Mouse (Mus musculus) forebrain, embryonic 13.5 days (tissue): ENCODE measurements around the gene Cryab. TPM values are rescaled to one million over a fixed set of nuclear protein-coding genes. Genes with fewer than 3 reads are reported as not detected.

Experiments used
- ATAC-seq: fragments of 200-750 bp; cut with Nextera tagmentation; 2 replicates; pipeline ENCODE4 v1.8.0; 2017
- H3K27ac ChIP-seq: fragments of 300-500 bp; sonication (generic); 2 replicates; pipeline ENCODE4 v1.5.1; 2015; ENCODE audit warnings: inconsistent platforms, mild to moderate bottlenecking, moderate library complexity
- H3K27me3 ChIP-seq: fragments of 300-500 bp; sonication (generic); 2 replicates; pipeline ENCODE4 v1.6.1; 2015; ENCODE audit warnings: mild to moderate bottlenecking, inconsistent platforms
- H3K36me3 ChIP-seq: fragments of 300-500 bp; sonication (generic); 2 replicates; pipeline ENCODE4 v1.6.1; 2015; ENCODE audit warnings: mild to moderate bottlenecking, inconsistent platforms; ENCODE audit not compliant: poor library complexity, severe bottlenecking
- H3K4me1 ChIP-seq: fragments of 300-500 bp; sonication (generic); 2 replicates; pipeline ENCODE4 v1.6.1; 2015; ENCODE audit warnings: inconsistent platforms
- H3K4me2 ChIP-seq: fragments of 300-500 bp; sonication (generic); 2 replicates; pipeline ENCODE4 v1.6.1; 2015; ENCODE audit warnings: inconsistent platforms, mild to moderate bottlenecking, moderate library complexity
- H3K4me3 ChIP-seq: fragments of 300-500 bp; sonication (generic); 2 replicates; pipeline ENCODE4 v1.5.1; 2015; ENCODE audit warnings: mild to moderate bottlenecking, inconsistent platforms
- H3K9ac ChIP-seq: fragments of 300-500 bp; sonication (generic); 2 replicates; pipeline ENCODE4 v1.6.1; 2015; ENCODE audit warnings: mild to moderate bottlenecking, inconsistent platforms
- H3K9me3 ChIP-seq: fragments of 300-500 bp; sonication (generic); replicated peaks from 2 replicates; pipeline ENCODE4 v1.6.1; 2016; ENCODE audit warnings: inconsistent platforms
- WGBS: fragments of 180-500 bp; shearing (Covaris S2); methylation state at CpG from one replicate; pipeline ENCODE4 v1.1.7; 2015; 5-methylcytosine and 5-hydroxymethylcytosine counted together
- polyA plus RNA-seq: library from polyadenylated mRNA; unstranded; fragments of >200 nt; fragmentation: Nextera tagmentation; extraction: Ambion mirVana; gene quantifications from 2 replicates; pipeline ENCODE4 v1.2.1, GENCODE M21; 2015

Cryab gene
- polyA plus RNA-seq: 4.7 and 6.5 TPM in 2 replicates

DNA sequence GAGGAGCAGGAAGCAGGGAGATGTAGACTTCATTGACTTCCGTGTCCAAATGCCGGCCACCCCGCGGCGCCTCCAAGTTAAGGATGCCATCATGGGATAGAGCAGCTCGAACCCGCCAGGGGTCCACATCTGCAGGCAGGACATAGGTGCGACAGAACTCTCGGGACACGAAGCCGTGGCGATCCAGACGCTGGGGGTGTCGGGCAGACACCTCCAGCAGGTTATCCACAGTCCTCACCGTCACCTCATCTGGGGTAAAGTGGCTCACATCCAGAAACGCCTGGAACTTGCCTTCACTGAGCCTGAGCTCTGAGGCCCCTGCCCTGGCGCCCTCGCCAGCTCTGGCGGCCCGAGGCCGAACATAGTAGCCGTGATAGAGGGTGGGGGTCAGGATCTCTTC, at the start of gene Cryab:
TSS of gene Cryab (plus strand) at position 3 of the 400 bp plus-strand sequence.
- H3K36me3 ChIP-seq: no peaks in the 10 kb centered on the region
- H3K27ac ChIP-seq: no peak within 1 kb of the TSS
- H3K27me3 ChIP-seq: peaks cover 7% of the 10 kb centered on the region; the same call in 1 of the 2 replicates
- H3K4me3 ChIP-seq: no peak within 1 kb of the TSS
- no peak within 1 kb of the TSS for H3K4me2 ChIP-seq
- peaks cover 8% of the 10 kb centered on the region; the same call in 1 of the 2 replicates for H3K4me1 ChIP-seq
- ATAC-seq: no peak
- H3K9ac ChIP-seq: no peak within 1 kb of the TSS
- 77% methylated on average over 22 of the region's 22 CpGs for WGBS
- H3K9me3 ChIP-seq: no peaks in the 10 kb centered on the region

GRCm38 (mm10) chr9:50704907-50705306, 46.2 kb upstream of the Cryab start:
- H3K4me3 ChIP-seq: no peak overlapping the region
- no peak for ATAC-seq
- 35% methylated on average over 6 of the region's 6 CpGs for WGBS
- H3K4me2 ChIP-seq: no peak overlapping the region
- no peak overlapping the region for H3K9ac ChIP-seq
- peaks cover 7% of the 10 kb centered on the region; the same call in 1 of the 2 replicates for H3K27me3 ChIP-seq
- H3K9me3 ChIP-seq: no peaks in the 10 kb centered on the region
- H3K36me3 ChIP-seq: peaks cover 6% of the 10 kb centered on the region; the same call in 1 of the 2 replicates
- H3K4me1 ChIP-seq: no peaks in the 10 kb centered on the region
- H3K27ac ChIP-seq: no peak overlapping the region

DNA sequence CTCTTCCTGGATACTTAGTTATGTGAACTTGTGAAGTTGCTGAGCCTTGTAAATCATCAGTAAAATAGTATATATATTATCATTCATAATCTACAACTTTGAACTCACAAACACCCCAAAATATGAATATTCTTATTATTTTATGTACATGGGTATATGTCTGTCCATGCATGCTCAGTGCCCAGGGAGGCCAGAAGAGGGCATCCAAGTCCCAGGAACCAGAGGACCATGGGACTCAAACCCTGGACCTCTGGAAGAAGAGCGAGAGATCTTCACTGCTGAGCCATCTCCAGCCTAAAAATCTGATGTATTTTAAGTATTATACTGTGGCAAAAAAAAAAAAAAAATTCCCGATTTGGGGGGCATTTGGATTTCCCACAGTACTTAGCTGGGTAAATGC, 42.0 kb upstream of the Cryab start:
- H3K9me3 ChIP-seq: no peaks in the 10 kb centered on the region
- no peaks in the 10 kb centered on the region for H3K27me3 ChIP-seq
- H3K36me3 ChIP-seq: peaks cover 10% of the 10 kb centered on the region; the same call in 1 of the 2 replicates
- H3K4me1 ChIP-seq: no peaks in the 10 kb centered on the region
- H3K9ac ChIP-seq: no peak overlapping the region
- no peak overlapping the region for H3K4me3 ChIP-seq
- no peak overlapping the region for H3K4me2 ChIP-seq
- ATAC-seq: no peak
- no peak overlapping the region for H3K27ac ChIP-seq
- WGBS: 26% methylated on average over 2 of the region's 2 CpGs

DNA sequence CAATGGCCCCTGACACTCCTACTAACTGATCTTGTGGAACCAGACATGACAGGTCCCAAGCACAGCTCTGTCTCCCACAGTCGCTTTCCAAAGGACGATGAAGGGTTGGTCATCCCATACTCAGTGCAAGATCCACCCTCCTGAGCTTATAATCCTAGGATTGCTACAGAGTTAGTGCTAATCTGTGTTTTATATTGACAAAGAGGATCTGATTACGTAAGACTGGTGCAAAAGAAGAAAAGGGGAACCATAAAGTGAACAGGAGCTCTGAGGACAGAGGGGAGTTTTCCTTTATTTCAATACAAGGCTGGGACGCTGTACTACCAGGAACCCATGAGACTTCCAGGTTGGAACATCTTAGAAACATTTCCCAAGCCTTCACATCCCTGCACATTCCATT, 39.8 kb upstream of the Cryab start:
- ATAC-seq: no peak
- Histone ChIP-seq H3K4me1 (no peaks in the 10 kb centered on the region), H3K9ac (no peak overlapping the region), H3K27ac (no peak overlapping the region), H3K4me3 (no peak overlapping the region), H3K9me3 (no peaks in the 10 kb centered on the region), H3K36me3 (peaks cover 10% of the 10 kb centered on the region), H3K4me2 (no peak overlapping the region), H3K27me3 (no peaks in the 10 kb centered on the region)
- 86% methylated on average over 4 of the region's 4 CpGs for WGBS

DNA sequence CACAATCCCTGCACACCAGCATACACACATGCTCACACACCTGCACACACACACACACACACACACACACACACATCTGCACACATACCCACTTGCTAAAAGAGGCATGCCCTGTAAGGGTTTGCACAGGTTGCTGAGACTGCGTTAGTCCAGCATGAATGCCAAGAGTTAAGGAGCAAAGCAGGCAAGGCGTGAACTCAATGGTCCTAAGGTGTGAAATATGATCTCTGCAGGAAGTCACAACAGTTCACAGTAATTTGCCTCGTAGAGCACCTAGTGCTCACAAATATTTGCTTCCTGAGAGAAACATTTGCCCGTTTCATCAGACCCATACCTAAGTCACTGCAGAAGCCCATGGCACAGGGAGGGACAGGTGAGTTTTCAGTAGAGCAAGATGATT, 36.9 kb upstream of the Cryab start:
- WGBS: 67% methylated on average over 4 of the region's 4 CpGs
- no peak for ATAC-seq

GRCm38 (mm10) chr9:50718878-50719277, 32.2 kb upstream of the Cryab start:
- no peak for ATAC-seq
- Histone ChIP-seq H3K27me3 (no peaks in the 10 kb centered on the region), H3K36me3 (peaks cover 8% of the 10 kb centered on the region; the same call in 1 of the 2 replicates), H3K27ac (no peak overlapping the region), H3K9ac (no peak overlapping the region), H3K9me3 (no peaks in the 10 kb centered on the region; the same call in 1 of the 2 replicates), H3K4me3 (no peak overlapping the region), H3K4me1 (peaks cover 25% of the 10 kb centered on the region), H3K4me2 (no peak overlapping the region)
- 82% methylated on average over 4 of the region's 4 CpGs for WGBS

More for the DNA sequence above, 36.9 kb upstream of the Cryab start:
- Histone ChIP-seq H3K36me3 (peaks cover 15% of the 10 kb centered on the region), H3K27me3 (no peaks in the 10 kb centered on the region), H3K4me3 (no peak overlapping the region), H3K9ac (no peak overlapping the region), H3K27ac (no peak overlapping the region), H3K4me2 (no peak overlapping the region), H3K4me1 (no peaks in the 10 kb centered on the region), H3K9me3 (no peaks in the 10 kb centered on the region)

DNA sequence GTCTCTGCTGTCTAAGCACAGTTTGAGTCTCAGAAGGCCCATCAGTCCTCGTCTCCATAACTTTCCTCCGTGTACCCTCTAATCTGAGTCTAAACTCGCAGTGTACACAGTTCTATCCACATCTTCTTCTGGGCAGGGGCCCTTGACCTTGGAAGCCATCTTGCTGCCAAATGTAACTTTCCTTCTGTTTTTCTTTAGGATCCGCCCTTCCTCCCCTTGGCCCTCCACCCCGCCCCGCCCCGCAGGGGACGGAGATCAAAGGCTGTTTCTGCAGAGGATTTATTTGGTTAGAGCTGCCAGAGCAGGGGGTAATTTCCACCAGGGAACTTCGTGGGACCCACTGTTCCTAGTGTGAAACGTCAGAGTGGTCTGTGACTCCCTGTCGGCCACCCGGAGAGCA, 30.1 kb upstream of the Cryab start:
- H3K9ac ChIP-seq: no peak overlapping the region
- H3K4me2 ChIP-seq: no peak overlapping the region
- WGBS: 52% methylated on average over 12 of the region's 12 CpGs
- peaks cover 8% of the 10 kb centered on the region; the same call in 1 of the 2 replicates for H3K36me3 ChIP-seq
- H3K4me1 ChIP-seq: peaks cover 46% of the 10 kb centered on the region
- no peak overlapping the region for H3K4me3 ChIP-seq
- no peaks in the 10 kb centered on the region; the same call in 1 of the 2 replicates for H3K9me3 ChIP-seq
- ATAC-seq: no peak
- no peak overlapping the region for H3K27ac ChIP-seq
- H3K27me3 ChIP-seq: no peaks in the 10 kb centered on the region

DNA sequence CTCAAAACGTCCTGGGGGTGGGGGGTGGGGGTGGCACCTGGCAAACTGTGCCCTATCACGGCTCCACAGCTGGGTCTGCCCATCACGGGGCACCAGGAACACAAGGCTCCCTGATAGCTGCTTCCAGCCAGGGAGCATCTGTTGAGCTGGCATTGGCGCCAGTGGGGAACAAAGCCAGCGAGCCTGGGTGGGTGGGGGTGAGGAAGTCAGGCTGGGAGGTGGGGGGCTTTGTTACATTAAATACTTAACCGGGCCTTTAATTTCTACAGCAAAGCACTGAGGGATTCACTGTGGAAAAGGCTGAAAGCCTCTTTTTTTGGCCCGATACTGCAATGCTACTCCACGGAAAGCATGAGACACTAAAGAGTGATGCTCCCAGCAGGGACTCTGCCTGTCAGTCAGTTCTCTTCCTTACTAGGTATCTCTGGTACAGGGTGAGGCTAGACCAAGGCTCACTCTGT, 28.6 kb upstream of the Cryab start:
- H3K27me3 ChIP-seq: no peaks in the 10 kb centered on the region
- 48% methylated on average over 8 of the region's 8 CpGs for WGBS
- H3K4me1 ChIP-seq: peaks cover 61% of the 10 kb centered on the region
- peak; percentile 59 for ATAC-seq
- no peak overlapping the region for H3K9ac ChIP-seq
- no peak overlapping the region for H3K4me3 ChIP-seq
- H3K9me3 ChIP-seq: no peaks in the 10 kb centered on the region; the same call in 1 of the 2 replicates
- peak overlapping the region; percentile 70 for H3K27ac ChIP-seq
- peak overlapping the region; percentile 36; the same call in 1 of the 2 replicates for H3K4me2 ChIP-seq
- 0 out of 2 replicates have a peak, but pooled peaks cover 5% of the 10 kb centered on the region for H3K36me3 ChIP-seq

GRCm38 (mm10) chr9:50723406-50723805, 27.7 kb upstream of the Cryab start:
- WGBS: 49% methylated on average over 7 of the region's 7 CpGs
- no peak for ATAC-seq
- Histone ChIP-seq H3K27ac (peak overlapping the region; percentile 70), H3K9ac (no peak overlapping the region), H3K9me3 (no peaks in the 10 kb centered on the region; the same call in 1 of the 2 replicates), H3K27me3 (no peaks in the 10 kb centered on the region), H3K36me3 (0 out of 2 replicates have a peak, but pooled peaks cover 3% of the 10 kb centered on the region), H3K4me2 (peak overlapping the region; percentile 36), H3K4me1 (peaks cover 64% of the 10 kb centered on the region), H3K4me3 (no peak overlapping the region)

DNA sequence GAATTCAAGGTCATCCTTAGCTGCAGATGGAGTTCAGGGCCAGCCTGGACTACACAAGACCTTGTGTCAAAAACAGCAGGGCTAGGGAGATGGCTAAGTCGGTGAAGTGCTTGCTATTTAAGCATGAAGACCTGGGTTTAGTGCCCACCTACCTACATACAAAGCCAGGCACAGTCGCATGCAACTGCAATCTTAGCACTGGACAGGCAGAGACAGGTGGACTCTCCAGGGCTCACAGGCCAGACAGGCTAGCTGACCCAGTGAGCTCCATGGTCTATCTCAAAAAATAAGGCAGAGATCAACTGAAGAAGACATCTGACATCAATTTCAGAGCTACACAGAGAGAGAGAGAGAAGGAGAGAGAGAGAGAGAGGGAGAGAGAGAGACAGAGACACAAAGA, 27.0 kb upstream of the Cryab start:
- H3K4me3 ChIP-seq: no peak overlapping the region
- H3K27ac ChIP-seq: peak overlapping the region; percentile 70
- peak overlapping the region; percentile 37; the same call in 1 of the 2 replicates for H3K9ac ChIP-seq
- ATAC-seq: no peak
- H3K4me2 ChIP-seq: peak overlapping the region; percentile 39
- WGBS: 87% methylated on average over 2 of the region's 2 CpGs
- H3K9me3 ChIP-seq: no peaks in the 10 kb centered on the region; the same call in 1 of the 2 replicates
- no peaks in the 10 kb centered on the region for H3K27me3 ChIP-seq
- 0 out of 2 replicates have a peak, but pooled peaks cover 3% of the 10 kb centered on the region for H3K36me3 ChIP-seq
- peaks cover 65% of the 10 kb centered on the region for H3K4me1 ChIP-seq

GRCm38 (mm10) chr9:50724661-50725330, 26.3 kb upstream of the Cryab start:
- Histone ChIP-seq H3K9me3 (no peaks in the 10 kb centered on the region), H3K9ac (peak overlapping the region; percentile 37; the same call in 1 of the 2 replicates), H3K27me3 (no peaks in the 10 kb centered on the region), H3K4me1 (peaks cover 65% of the 10 kb centered on the region), H3K36me3 (no peaks in the 10 kb centered on the region), H3K4me3 (peak overlapping the region; percentile 10; the same call in 1 of the 2 replicates), H3K4me2 (peak overlapping the region; percentile 39), H3K27ac (peak overlapping the region; percentile 70)
- no peak for ATAC-seq
- WGBS: 34% methylated on average over 3 of the region's 3 CpGs

- Histone ChIP-seq H3K36me3 (no peaks in the 10 kb centered on the region), H3K4me3 (peak overlapping the region; percentile 59), H3K4me1 (peaks cover 62% of the 10 kb centered on the region), H3K27ac (peak overlapping the region; percentile 70), H3K27me3 (no peaks in the 10 kb centered on the region), H3K4me2 (peak overlapping the region; percentile 92), H3K9ac (peak overlapping the region; percentile 81), H3K9me3 (no peaks in the 10 kb centered on the region)
- WGBS: 17% methylated on average over 8 of the region's 8 CpGs
- ATAC-seq: no peak
Measured at GRCm38 (mm10) chr9:50725921-50726590, 25.1 kb upstream of the Cryab start.
